Mouse (Mus musculus) layer of hippocampus, postnatal 14 days (tissue): ENCODE measurements around the gene Tmem40. TPM values are rescaled to one million over a fixed set of nuclear protein-coding genes. Genes with fewer than 3 reads are reported as not detected.
A peak's percentile ranks its signal among the peaks of the same experiment; 100 is the strongest.

Source experiments
- DNase-seq, 2 experiments: peaks; one replicate each; pipeline ENCODE4 v3.0.0; 2021 to 2022; ENCODE audit warnings: low spot score in 2 of 2, mixed read lengths in 1 of 2
- long read RNA-seq, 2 experiments: library from polyadenylated mRNA; stranded (forward); transcript quantifications; one replicate each; pipeline ENCODE4 v2.0.0; 2021
- total RNA-seq, 2 experiments: library from RNA; stranded (reverse); gene quantifications; 2 replicates each; pipeline ENCODE4 v1.2.3; 2021

The Tmem40 gene
- 1 to 10 TPM in 1 of 2 experiments, under 1 TPM in 1; 0.88 to 1.2 TPM for total RNA-seq
- long read RNA-seq, experiment 1, result 0 reads
- long read RNA-seq, experiment 2, partial matches to known transcripts, result 0 of 1 reads
- long read RNA-seq, experiment 2, other reads (novel, unspliced or antisense), result 0 of 1 reads

GRCm38 (mm10) chr6:115761995-115762756 is at the start of gene Tmem40:
Tmem40 (minus strand) TSS chr6:115762410.
- no peak for DNase-seq

GRCm38 (mm10) chr6:115811606-115812005 is 49.4 kb upstream of the Tmem40 start:
- DNase-seq, result no peak

GRCm38 (mm10) chr6:115808488-115809231 is 46.5 kb upstream of the Tmem40 start, which contains the start of gene Rpl32:
Rpl32 (minus strand) TSS chr6:115808747.
- peak; percentile 91 for DNase-seq

- DNase-seq, result no peak
These were observed 45.9 kb upstream of the Tmem40 start for GRCm38 (mm10) chr6:115808196-115808487.

GRCm38 (mm10) chr6:115807464-115808195 is 45.4 kb upstream of the Tmem40 start:
- no peak for DNase-seq

GRCm38 (mm10) chr6:115804432-115805192 is 42.4 kb upstream of the Tmem40 start:
- DNase-seq, result no peak

GRCm38 (mm10) chr6:115803541-115804382 is 41.6 kb upstream of the Tmem40 start:
- DNase-seq, result peak; percentile 64 to 77

- DNase-seq, result no peak
These were observed 39.6 kb upstream of the Tmem40 start for GRCm38 (mm10) chr6:115801811-115802210.

GRCm38 (mm10) chr6:115792691-115793215 is 30.5 kb upstream of the Tmem40 start:
- DNase-seq, result no peak

- DNase-seq, result no peak
These were observed 29.9 kb upstream of the Tmem40 start for GRCm38 (mm10) chr6:115791842-115792686.

GRCm38 (mm10) chr6:115791016-115791415 is 28.8 kb upstream of the Tmem40 start:
- DNase-seq, result no peak

GRCm38 (mm10) chr6:115782781-115783180 is 20.6 kb upstream of the Tmem40 start:
- no peak for DNase-seq

GRCm38 (mm10) chr6:115776363-115776762 is 14.2 kb upstream of the Tmem40 start:
- no peak for DNase-seq

- DNase-seq, result no peak
These were observed 13.6 kb upstream of the Tmem40 start for GRCm38 (mm10) chr6:115775838-115776237.

GRCm38 (mm10) chr6:115774501-115774921 is 12.3 kb upstream of the Tmem40 start, which contains the start of gene Cand2:
Cand2 (plus strand) TSS chr6:115774538.
- DNase-seq, result no peak

GRCm38 (mm10) chr6:115773966-115774413 is 11.8 kb upstream of the Tmem40 start:
- DNase-seq, result no peak

- DNase-seq, result no peak
These were observed 10.4 kb upstream of the Tmem40 start for GRCm38 (mm10) chr6:115772604-115773003.

GRCm38 (mm10) chr6:115772201-115772600 is 10.0 kb upstream of the Tmem40 start:
- no peak for DNase-seq
